Mouse (Mus musculus): ENCODE measurements around the gene Wwp2.

Wwp2 gene

DNA sequence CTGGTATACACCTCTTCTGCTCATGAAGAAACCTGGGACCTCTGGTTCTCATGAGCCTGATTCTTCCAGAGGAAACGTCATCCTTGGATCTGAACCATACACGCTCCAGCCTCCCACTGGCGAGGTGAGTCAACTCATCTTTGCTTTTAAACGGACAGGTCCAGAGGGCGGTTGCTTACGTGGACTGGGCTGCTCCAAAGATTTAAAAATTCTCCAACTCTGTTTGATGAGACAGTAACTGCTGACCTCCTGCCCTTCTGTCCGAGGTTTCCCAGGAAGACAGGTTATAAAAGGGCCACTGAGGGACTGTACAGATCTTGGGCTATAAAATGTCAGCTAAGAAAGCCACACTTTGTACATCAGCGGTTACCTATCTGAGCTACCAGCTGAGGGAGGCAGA lies 5.3 kb upstream of the Wwp2 start:
- DNase-seq (ENCODE audit: low spot score in 2 of 2) = no peak

DNA sequence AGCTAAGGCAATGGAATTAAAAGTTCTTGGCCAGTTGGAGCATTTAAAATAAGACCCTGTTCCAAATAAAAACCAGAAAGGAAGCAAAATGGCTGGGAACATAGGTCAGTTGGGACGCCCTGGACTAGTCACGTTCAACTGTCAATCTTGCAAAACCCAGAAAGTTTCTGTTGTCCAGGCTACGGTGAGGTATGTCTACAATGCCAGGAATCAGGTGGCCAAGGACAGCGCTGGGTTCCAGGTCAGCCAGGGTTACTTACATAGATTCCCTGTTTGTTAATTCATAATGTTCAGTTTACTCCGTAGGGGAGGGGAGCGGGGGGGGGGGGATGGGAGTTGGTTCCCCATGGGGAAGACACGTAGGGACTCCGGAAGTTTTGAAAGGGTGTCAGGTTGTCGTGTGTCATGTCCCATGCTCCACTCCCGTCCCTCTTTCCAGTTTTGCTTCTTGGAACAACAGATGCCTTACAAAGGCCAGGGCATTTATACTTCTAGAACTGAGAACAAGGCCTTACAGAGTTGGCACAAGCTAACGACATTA lies 674 bp upstream of the Wwp2 start:
- no peak for DNase-seq (ENCODE audit: low spot score in 2 of 2)

DNA sequence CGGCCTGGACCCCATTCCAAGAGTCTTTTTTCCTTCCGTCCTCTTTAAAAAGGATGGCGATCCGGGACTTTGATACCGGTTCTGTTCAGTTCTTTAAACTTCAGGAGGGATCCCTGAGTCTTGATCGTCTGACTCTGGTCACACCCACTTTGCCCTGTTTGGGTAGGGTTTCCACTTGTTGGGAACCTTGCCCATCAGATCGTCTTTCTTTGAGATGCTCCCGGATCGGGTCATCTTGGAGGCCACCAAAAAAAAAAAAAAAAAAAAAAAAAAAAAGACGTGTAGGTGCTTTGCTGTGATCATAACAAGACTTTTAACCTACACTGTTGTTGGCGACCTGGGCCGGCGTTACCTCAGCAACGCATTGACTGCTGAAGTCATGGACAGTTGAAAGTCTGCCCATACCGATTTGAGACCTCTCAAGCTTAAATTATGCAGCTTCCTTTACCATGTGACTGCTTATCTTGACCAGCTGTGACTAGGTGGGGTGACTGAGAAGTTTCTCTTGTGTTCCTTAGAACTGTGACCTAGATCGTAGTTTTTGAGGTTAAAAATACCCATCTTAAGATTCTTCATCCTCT lies 766 bp downstream of the Wwp2 start:
- peak in 1 of 2 experiments; percentile 32 for DNase-seq (ENCODE audit: low spot score in 2 of 2)

DNA sequence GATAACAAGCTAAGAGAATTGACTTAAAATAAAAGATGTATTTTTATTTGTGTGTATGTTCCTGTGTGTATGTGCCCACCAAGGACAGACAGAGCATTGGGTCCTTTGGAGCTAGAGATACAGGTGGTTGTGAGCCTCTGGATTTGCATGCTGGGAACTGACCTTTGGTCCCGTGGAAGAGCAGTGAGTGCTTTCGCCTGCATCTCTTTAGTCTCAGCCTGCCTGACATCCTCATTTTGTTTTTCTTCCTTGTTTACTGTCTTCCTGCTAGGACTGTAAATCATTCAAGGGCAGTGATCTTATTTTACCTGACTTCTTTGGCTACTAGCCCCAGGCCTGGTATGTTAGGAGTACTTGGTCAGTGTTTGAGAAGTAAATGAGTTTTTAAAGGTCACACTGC lies 1.5 kb downstream of the Wwp2 start:
- no peak for DNase-seq (ENCODE audit: low spot score in 2 of 2)

DNA sequence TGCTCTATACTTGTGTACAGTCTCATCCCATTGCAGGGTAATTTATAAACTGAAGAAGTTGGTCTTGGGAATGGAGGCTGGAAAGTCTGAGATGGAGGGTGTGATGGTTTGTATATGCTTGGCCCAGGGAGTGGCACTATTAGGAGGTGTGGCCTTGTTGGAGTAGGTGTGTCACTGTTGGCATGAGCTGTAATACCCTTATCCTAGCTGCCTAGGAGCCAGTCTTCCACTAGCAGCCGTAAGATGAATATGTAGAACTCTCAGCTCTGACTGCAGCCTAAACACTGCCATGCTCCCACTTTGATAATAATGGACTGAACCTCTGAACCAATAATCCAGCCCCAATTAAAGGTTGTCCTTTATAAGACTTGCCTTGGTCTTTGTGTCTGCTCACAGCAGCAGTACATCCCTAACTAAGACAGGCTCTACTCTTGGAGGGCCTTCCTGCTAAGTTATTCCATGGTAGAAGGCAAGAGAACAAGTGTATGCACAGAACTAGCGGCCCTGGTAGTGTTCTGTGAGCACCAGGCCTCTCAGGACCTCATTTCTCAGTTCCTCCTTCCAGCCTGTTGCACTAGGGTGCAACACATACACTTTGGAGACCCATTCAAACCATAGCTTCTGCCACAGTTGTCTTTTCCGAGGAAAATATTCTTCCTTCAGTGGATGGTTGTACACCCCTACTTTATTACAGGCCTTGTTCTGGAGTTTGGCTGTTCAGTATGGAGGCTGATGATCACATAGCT lies 3.9 kb downstream of the Wwp2 start:
- no peak for DNase-seq (ENCODE audit: low spot score in 2 of 2)

DNA sequence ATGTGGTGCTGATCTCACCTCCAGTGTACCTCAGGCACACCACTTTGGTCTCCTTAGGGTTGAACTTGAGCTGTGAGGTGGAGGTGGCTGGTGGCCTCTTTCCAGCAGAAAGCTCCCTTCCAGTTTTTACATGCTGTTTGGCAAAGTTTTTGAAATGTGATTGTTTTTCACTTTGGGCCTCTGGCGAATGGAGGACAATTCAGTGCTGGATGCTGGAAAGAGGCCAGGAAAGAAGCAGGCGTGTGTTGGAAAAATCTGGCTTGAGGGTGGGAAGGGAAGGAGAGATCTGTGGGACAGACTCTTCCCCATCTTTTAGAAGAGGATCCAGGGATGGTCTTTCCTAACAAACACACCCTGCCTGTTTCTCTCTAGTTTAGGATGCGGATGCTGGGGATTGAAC lies 8.5 kb downstream of the Wwp2 start:
- no peak for DNase-seq (ENCODE audit: low spot score in 2 of 2)

DNA sequence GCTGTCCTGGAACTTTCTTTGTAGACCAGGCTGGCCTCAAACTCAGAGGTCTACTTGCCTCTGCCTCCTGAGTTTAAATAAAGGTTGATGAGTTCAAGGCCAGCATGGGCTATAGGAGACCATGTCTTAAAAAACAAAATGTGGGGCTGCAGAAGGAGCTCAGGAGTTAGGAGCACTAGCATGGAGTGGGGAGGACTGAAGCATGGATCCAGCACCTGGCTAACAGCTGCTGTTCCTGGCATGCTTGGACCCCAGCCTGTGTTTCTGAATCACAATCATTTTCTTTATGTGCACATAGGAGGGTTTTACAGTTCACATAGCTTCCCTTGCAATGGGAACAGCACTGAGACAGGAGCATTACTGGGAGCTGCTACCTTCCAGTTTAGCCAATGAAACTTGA lies 11.5 kb downstream of the Wwp2 start:
- no peak for DNase-seq (ENCODE audit: low spot score in 2 of 2)

DNA sequence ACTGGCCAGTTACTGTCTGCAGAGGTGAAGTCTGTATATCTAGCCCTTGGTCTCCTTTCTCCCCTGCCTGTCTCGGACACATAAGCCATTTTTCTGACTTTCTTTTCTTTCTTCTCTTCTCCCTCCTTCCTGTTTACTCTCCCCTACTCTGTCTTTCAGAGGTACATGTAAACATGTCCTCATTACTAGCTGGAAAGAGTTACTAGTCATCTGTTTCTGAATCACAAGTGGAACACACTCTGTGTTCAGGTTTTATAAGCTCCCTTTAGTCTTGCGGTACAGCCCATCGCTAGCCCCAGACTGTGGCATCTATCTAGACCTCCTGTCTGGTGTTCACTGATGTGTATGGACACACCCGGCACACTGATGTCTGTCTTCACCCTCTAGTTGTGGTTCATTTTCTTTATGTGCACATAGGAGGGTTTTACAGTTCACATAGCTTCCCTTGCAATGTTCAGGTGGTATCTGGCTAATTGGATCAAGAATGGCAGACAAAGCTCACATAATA lies 12.3 kb downstream of the Wwp2 start:
- DNase-seq (ENCODE audit: low spot score in 2 of 2) = no peak

DNA sequence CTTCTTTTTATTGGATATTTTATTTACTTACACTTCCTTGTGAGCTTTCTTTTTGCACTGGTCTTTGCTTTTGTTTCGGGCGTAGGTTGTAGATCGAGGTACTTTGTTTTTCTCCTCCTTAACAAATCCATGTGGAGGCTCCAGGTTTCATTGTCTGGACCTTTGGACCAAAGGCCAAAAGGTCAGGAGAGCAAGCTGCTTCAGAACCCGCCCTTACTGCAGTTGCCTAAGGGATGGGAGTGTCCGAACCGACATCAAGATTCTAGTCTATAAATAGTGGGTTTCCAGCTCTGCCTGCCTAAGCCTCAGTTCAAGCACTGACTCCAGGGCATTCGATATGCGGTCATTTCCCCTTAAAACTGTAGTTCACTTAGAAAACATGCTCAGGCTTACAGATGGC lies 13.0 kb downstream of the Wwp2 start:
- no peak for DNase-seq (ENCODE audit: low spot score in 2 of 2)

DNA sequence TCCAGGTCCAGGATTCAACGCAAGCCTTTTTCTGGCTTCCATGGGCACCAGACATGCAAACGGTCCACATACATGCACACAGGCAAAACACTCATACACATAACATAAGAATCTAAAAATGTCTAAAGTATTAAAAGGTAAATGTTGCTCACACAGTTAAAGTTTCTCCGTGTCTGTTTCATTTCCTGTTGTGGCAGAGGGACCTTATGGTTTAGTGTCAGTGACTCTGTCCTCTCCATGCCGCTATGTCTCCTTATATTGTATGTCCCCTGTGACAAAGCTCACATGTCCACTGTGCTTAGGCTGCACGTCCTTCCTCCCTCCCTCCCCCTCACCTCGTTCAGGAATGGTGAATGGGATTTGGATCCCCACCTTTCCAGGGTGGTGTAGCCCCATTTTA lies 13.5 kb downstream of the Wwp2 start:
- DNase-seq (ENCODE audit: low spot score in 2 of 2) = no peak

DNA sequence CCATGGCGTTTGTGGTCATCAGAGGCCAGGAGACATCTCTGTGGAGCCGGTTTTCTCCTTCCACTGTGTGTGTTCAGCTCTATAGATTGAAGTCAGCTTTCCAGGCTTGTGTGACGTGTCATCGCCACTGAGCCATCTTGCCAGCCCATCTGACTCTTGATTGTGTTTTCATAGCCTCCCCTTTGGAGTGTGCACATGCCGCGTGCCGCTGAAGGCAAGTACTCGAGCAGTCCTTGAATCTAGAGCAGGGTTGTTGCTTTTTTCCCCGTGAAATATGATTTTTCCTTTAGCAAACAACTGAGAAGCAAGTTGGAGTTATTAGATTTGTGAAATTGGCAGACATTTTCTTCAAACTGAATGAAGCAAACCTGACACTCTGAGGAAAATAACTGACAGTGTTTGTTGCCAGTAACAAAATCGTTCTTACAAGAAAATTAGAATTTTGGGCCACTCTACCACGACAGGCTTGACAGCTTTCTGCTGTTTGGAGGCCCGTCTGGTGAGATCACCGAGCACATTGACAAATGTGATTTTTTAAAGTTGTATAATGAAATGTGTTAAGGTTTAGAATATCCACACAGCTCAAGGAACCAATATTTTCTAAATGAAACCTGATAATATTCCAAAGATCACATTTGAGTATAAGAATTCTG lies 15.4 kb downstream of the Wwp2 start:
- DNase-seq (ENCODE audit: low spot score in 2 of 2) = no peak

DNA sequence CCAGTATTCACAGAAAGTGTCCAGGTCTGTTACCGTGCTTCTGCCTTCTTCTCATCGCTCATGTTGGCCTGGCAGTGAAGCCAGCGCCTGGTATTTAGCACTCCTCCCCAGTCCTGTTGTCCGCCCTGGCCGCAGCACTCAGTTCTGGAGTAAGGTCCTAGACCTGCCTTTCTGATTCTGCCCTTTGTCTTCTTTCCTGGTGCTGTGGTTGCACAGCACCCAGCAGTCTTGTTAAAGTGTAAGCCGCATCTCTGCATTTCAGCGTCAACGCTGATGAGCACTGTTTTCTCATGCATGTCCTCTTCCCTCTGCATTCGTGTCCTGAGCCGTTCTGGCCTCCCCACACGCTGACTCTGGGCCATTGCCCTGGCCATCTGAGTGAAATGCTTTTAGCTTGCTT lies 17.2 kb downstream of the Wwp2 start:
- no peak for DNase-seq (ENCODE audit: low spot score in 2 of 2)

DNA sequence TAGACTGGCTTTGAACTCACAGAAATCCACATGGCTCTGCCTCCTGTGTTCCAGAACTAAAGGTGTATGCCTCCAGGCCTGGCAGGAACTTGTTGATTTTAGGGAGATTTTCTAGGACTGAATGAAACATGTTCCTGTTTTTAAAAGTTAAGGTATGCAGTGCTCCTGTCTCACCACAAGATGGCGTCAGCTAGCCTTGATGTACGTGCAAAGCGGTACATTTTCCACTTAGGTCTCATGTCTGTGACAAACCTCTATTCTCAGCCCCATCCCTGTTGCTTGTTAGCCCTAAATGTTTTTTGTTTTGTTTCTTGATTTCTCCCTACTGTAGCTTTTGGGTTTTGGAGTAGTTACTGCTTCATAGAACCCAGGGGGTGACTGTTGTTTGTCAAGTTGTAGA lies 19.1 kb downstream of the Wwp2 start:
- DNase-seq (ENCODE audit: low spot score in 2 of 2) = peak in 1 of 2 experiments; percentile 14

DNA sequence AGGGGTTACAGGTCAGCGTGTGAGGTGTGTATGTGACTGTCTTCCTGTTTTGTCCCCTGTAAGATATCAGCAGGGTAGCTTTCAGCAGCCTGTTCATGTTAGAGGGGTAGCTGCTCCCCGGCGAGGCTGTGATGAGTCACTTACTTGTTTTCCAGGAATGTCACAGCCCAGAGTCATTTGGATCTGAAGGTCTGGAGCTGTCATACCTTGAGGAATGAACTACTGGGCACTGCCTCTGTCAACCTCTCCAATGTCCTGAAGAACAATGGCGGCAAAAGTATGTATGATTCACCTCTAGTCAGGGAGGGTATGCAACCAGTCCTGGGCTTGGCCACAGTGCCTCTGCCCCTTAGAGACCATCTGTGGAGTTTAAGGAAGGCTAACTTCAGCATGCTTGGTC lies 21.6 kb downstream of the Wwp2 start:
- no peak for DNase-seq (ENCODE audit: low spot score in 2 of 2)

DNA sequence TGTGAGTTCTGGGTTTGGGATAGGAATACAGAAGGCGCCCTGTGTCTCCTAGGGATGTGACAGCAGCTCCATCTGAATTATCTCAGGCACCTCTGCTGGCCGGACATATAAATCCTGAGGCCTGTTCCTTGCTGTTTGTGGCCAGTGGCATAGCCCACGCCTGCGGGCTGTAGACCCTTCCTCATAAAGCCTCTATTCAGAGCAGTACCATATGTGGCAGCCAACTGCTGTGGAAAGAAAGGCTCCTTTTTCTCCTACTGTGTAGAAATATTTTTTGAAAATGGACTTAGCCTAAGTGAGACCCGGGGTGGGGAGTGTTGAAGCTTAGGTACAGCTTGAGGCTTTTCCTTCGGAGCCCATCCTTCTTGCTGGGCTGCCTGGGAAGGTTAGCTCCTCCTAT lies 22.1 kb downstream of the Wwp2 start:
- no peak for DNase-seq (ENCODE audit: low spot score in 2 of 2)

DNA sequence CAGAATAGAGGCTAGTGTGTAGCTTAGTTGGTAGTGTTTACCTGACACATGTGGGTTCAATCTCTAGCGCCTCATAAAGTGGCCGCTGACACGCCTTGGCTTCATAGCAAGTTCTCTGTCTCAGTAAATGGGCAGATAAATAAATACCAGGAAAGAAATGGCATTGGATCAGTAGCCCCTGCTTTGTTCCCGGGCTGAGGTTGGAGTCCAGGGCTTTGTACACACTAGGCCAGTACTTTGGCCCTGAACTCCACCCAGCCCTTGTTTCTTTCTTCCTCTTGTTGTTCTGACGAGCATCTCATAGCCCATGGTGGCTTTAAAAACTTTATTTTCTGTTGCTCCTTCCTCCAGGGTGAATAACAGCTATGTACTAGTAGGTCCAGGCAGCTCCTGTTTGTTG lies 26.3 kb downstream of the Wwp2 start:
- no peak for DNase-seq (ENCODE audit: low spot score in 2 of 2)

DNA sequence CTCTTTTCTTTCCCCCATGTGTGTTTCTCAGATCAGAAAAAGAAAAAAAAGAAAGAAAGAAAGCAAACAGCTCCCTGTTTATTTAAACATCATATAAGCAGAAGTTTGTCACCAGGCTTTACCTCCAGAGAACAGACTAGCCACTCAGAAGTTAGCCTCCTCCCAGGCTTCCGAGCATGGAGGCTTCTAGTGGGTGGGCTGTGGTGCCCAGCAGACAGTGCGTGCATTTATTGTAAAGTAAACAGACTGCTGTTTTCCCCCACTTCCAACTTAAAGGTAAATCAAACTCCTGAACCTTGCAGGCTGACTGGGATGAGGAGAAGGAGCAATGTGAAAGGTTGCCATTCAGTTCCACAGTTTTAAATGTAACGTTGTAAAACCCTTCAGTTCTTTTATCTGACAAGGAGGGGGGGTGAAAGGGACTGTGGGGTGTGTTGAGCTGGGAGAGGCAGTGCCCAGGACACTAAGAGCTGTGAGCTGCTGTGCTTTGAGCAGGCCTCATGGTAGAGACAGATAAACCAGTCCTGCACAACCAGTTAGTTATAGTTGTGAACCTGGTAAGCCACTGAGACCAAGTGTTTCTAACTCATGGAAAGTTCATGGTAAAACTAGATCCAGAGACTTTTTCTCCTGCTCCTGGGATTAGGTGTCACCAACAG lies 29.3 kb downstream of the Wwp2 start:
- DNase-seq (ENCODE audit: low spot score in 2 of 2) = no peak

DNA sequence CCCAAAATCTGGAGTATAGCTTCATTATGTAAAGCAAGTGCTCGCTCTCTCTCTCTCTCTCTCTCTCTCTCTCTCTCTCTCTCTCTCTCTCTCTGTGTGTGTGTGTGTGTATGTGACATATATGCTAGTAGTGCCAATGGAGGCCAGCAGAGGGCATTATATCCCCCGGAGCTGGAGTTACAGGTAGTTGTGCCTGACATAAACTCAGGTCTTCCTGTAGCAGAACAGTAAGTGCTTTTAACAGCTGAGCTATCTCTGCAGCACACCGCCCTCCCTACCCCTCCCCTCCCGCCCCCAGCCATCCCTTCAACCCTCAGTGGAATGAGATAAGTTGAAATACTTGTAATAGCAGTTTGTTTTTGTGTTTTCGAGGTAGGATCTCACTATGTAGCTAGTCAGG lies 30.5 kb downstream of the Wwp2 start:
- no peak for DNase-seq (ENCODE audit: low spot score in 2 of 2)

DNA sequence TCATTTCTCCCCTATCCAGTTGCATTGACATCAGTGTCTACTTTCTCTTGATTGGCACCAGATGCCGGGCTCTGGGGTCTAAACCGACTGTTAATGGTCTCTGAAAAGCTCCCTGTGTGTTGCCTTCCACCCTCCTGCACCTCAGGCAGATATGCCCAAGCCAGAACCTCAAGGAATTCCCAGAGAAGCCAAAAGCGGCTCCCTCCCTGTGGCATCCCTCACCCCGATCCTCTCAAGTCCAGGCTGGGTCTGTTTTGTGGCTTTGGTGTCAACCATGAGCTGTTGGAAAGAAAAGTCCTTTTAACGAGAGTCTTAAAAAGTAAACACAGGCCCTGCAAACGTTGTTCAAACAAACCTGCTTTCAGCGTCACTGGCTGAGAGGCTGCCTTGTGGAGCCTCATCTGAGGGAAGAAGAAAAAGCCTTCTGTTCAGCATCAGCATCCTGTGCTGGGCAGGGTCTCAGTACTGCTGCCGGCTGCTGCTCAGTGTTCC lies 32.7 kb downstream of the Wwp2 start:
- DNase-seq (ENCODE audit: low spot score in 2 of 2) = no peak

DNA sequence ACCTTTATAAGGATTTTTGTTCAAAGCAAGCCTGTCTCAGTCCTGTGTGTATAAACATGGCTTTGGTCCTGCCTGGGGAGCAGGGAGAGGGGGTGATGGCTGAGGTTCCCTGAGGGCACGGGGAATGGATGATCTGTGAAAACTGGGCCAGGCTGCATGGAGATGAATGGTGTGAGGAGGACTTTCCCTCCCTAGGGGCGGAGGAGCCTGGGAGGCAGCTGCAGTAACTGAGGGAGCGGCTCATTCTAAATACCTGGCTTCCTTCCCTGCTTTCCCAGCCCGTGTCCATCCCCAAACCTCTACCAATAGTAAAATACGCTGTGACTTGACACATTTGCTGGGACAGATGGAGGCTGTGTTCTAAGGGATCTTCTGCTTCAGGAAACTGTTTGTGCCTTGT lies 34.1 kb downstream of the Wwp2 start:
- DNase-seq (ENCODE audit: low spot score in 2 of 2) = no peak

DNA sequence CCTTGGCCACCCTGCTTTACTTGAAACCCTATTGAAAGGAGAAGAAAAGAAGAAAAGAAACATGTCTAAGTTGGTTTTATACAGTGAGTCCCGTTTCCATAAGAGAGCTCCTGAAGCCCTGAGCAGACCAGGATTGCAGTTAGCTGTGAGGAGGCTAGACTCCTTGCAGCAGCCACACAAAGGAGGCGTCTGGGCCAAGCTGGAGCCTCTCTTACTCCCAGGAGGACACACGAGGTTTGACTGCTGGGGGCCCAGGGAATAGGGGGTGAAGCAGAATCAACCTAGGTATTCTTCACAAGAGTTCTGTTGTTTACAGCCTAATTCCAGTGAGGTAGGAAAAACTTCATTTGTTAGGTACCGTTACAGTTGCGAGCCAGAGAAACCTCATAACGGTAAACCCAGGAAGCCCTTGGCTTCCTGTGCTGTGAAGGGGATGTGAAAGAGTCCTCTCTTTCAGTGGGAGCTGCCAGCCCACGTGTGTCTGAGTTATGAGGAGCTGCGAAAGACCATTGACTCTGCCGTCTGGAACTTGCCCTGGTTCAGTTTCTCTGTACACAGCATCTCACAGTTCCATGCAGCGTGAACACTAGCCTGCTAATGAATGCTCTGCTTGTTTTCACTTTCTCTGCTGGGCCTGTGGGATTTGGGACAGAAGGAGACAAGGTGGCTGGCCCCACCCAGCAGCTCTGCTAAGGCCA lies 36.4 kb downstream of the Wwp2 start:
- no peak for DNase-seq (ENCODE audit: low spot score in 2 of 2)

DNA sequence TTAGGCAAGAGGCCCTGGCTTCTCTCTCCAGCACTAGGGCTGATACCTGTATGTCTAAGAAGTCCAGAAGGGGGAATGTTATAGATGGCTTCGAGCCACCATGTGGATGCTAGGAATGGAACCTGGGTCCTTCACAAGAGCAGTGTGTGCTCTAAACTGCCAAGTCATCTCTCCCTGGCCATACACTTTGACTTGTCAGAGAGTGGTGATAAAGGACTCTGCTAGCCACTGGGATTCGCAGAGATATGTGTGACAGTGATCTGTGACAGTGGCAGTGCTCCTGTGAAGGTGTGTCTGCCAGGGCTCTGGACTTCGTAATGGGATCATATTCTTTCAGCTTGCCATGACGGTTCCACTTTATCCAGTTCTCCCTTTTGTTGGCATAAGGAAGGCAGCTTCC lies 37.2 kb downstream of the Wwp2 start:
- no peak for DNase-seq (ENCODE audit: low spot score in 2 of 2)
